Mouse (Mus musculus): ENCODE results near the gene Stard8.
"Not testable (repeated sequence)": the region's sequence is repeated elsewhere in the genome, so short reads cannot be mapped to it uniquely, and the experiment has no call there.

The Stard8 gene

GRCm38 (mm10) chrX:99046360-99047055 is 43.5 kb downstream of the Stard8 start:
- DNase-seq (ENCODE audit: low spot score in 2 of 2), result no peak

- DNase-seq (ENCODE audit: low spot score in 2 of 2), result no peak
Measured at GRCm38 (mm10) chrX:99048111-99048510, 45.1 kb downstream of the Stard8 start.

GRCm38 (mm10) chrX:99049247-99049646 is 46.2 kb downstream of the Stard8 start:
- DNase-seq (ENCODE audit: low spot score in 2 of 2), result no peak

- DNase-seq (ENCODE audit: low spot score in 2 of 2), result no peak
Measured at GRCm38 (mm10) chrX:99050736-99051481, 47.9 kb downstream of the Stard8 start.

GRCm38 (mm10) chrX:99052255-99052654 is 49.2 kb downstream of the Stard8 start:
- DNase-seq (ENCODE audit: low spot score in 2 of 2), result no peak

GRCm38 (mm10) chrX:99054512-99054911 is 51.5 kb downstream of the Stard8 start:
- no peak for DNase-seq (ENCODE audit: low spot score in 2 of 2)

- no peak for DNase-seq (ENCODE audit: low spot score in 2 of 2)
Measured at GRCm38 (mm10) chrX:99057772-99058440, 54.9 kb downstream of the Stard8 start.

- no peak for DNase-seq (ENCODE audit: low spot score in 2 of 2)
Measured at GRCm38 (mm10) chrX:99059119-99059518, 56.1 kb downstream of the Stard8 start.

- no peak for DNase-seq (ENCODE audit: low spot score in 2 of 2)
Measured at GRCm38 (mm10) chrX:99065582-99065981, 62.5 kb downstream of the Stard8 start.

- no peak for DNase-seq (ENCODE audit: low spot score in 2 of 2)
Measured at GRCm38 (mm10) chrX:99066550-99066949, 63.5 kb downstream of the Stard8 start.

GRCm38 (mm10) chrX:99067232-99067631 is 64.2 kb downstream of the Stard8 start:
- no peak for DNase-seq (ENCODE audit: low spot score in 2 of 2)

- no peak for DNase-seq (ENCODE audit: low spot score in 2 of 2)
Measured at GRCm38 (mm10) chrX:99067671-99068151, 64.7 kb downstream of the Stard8 start.

- DNase-seq (ENCODE audit: low spot score in 2 of 2), result no peak
Measured at GRCm38 (mm10) chrX:99071188-99071587, 68.1 kb downstream of the Stard8 start.

- DNase-seq (ENCODE audit: low spot score in 2 of 2), result no peak
Measured at GRCm38 (mm10) chrX:99072596-99072995, 69.5 kb downstream of the Stard8 start.

- no peak for DNase-seq (ENCODE audit: low spot score in 2 of 2)
Measured at GRCm38 (mm10) chrX:99075111-99075510, 72.1 kb downstream of the Stard8 start.

GRCm38 (mm10) chrX:99076460-99076859 is 73.4 kb downstream of the Stard8 start:
- no peak for DNase-seq (ENCODE audit: low spot score in 2 of 2)

GRCm38 (mm10) chrX:99078374-99078892 is 75.4 kb downstream of the Stard8 start:
- DNase-seq (ENCODE audit: low spot score in 2 of 2), result not testable (repeated sequence)

GRCm38 (mm10) chrX:99092704-99093103 is 89.7 kb downstream of the Stard8 start:
- no peak for DNase-seq (ENCODE audit: low spot score in 2 of 2)

GRCm38 (mm10) chrX:99111088-99111724 is 108.2 kb downstream of the Stard8 start:
- DNase-seq (ENCODE audit: low spot score in 2 of 2), result not testable (repeated sequence)

GRCm38 (mm10) chrX:99119510-99119909 is 116.5 kb downstream of the Stard8 start:
- DNase-seq (ENCODE audit: low spot score in 2 of 2), result no peak
